Mouse (Mus musculus) activated CD4-positive, CD25-positive, alpha-beta regulatory T cell, adult 9 weeks (primary cell): ENCODE measurements around the gene Gnptg. TPM values are rescaled to one million over a fixed set of nuclear protein-coding genes. Genes with fewer than 3 reads are reported as not detected.

ENCODE experiments used
- polyA plus RNA-seq: library from polyadenylated mRNA; unstranded; fragments of 100-300 nt; shearing (Covaris generic); gene quantifications from one replicate; pipeline ENCODE4 v1.2.1, GENCODE M21; 2017

The Gnptg gene
- 89.9 TPM for polyA plus RNA-seq

GRCm38 (mm10) chr17:25239695-25240636 is at the start of gene Gnptg, which contains the start of gene Tsr3:
TSS of gene Gnptg (minus strand) at chr17:25240124.
TSS of gene Tsr3 (plus strand) at chr17:25240170.

GRCm38 (mm10) chr17:25274571-25275346 is 34.8 kb upstream of the Gnptg start, which contains the start of gene Ube2i:
TSS of gene Ube2i (minus strand) at chr17:25274622.

GRCm38 (mm10) chr17:25256140-25256754 is 16.3 kb upstream of the Gnptg start, which contains the start of gene Baiap3:
TSS of gene Baiap3 (minus strand) at chr17:25256364.

GRCm38 (mm10) chr17:25188150-25189031 is 51.5 kb downstream of the Gnptg start, which contains the start of gene Unkl:
TSS of gene Unkl (plus strand) at chr17:25188397.

GRCm38 (mm10) chr17:25184129-25184691 is 55.7 kb downstream of the Gnptg start, which contains the start of gene BC003965:
TSS of gene BC003965 (plus strand) at chr17:25184554.

Other genes with a start within 250 kb of the Gnptg start
- gene Cramp1l, start 224.3 kb downstream of the Gnptg start, polyA plus RNA-seq = 6.3 TPM
- 26.8 TPM for gene Ift140, start 224.0 kb downstream of the Gnptg start, polyA plus RNA-seq
- 0.98 TPM for gene Tmem204, start 156.5 kb downstream of the Gnptg start, polyA plus RNA-seq
- 24.8 TPM for gene Telo2, start 124.2 kb downstream of the Gnptg start, polyA plus RNA-seq
- not detected for gene Ptx4, start 119.4 kb downstream of the Gnptg start, polyA plus RNA-seq
- gene Clcn7, start 106.7 kb downstream of the Gnptg start, polyA plus RNA-seq = 41.9 TPM
- gene Ccdc154, start 77.7 kb downstream of the Gnptg start, polyA plus RNA-seq = not detected
- gene Gm38655, start 64.7 kb downstream of the Gnptg start, polyA plus RNA-seq = not detected
- 26.0 TPM for gene BC003965, start 55.6 kb downstream of the Gnptg start, polyA plus RNA-seq
- 46.6 TPM for gene Unkl, start 51.7 kb downstream of the Gnptg start, polyA plus RNA-seq
- gene Tsr3, start within 50 bp of the Gnptg start, polyA plus RNA-seq = 45.3 TPM
- 42.3 TPM for gene Baiap3, start 16.2 kb upstream of the Gnptg start, polyA plus RNA-seq
- gene Ube2i, start 34.5 kb upstream of the Gnptg start, polyA plus RNA-seq = 525 TPM
- not detected for gene Prss34, start 58.3 kb upstream of the Gnptg start, polyA plus RNA-seq
- gene Prss28, start 68.5 kb upstream of the Gnptg start, polyA plus RNA-seq = not detected
- gene Prss29, start 78.5 kb upstream of the Gnptg start, polyA plus RNA-seq = not detected
- gene Tpsab1, start 105.4 kb upstream of the Gnptg start, polyA plus RNA-seq = not detected
- not detected for gene Tpsb2, start 126.2 kb upstream of the Gnptg start, polyA plus RNA-seq
- not detected for gene Tpsg1, start 129.1 kb upstream of the Gnptg start, polyA plus RNA-seq
- gene Cacna1h, start 193.7 kb upstream of the Gnptg start, polyA plus RNA-seq = not detected
- gene Tekt4, start 214.5 kb upstream of the Gnptg start, polyA plus RNA-seq = not detected